Mouse (Mus musculus): ENCODE data around the gene Cidec.
A peak's percentile ranks its signal among the peaks of the same experiment; 100 is the strongest.

The Cidec gene

GRCm38 (mm10) chr6:113435664-113436205 is at the start of gene Cidec:
TSS of gene Cidec (minus strand) at chr6:113435760.
- no peak for DNase-seq

- peak; percentile 69 to 72 for DNase-seq
Measured at GRCm38 (mm10) chr6:113483729-113484128, 48.2 kb upstream of the Cidec start.

GRCm38 (mm10) chr6:113483100-113483615 is 47.6 kb upstream of the Cidec start, which contains the start of gene Creld1:
TSS of gene Creld1 (plus strand) at chr6:113483297.
- peak; percentile 96 to 98 for DNase-seq

GRCm38 (mm10) chr6:113482477-113483099 is 47.0 kb upstream of the Cidec start:
- peak; percentile 70 to 75 for DNase-seq

GRCm38 (mm10) chr6:113480555-113481373 is 45.2 kb upstream of the Cidec start:
- peak in 1 of 2 experiments; percentile 34 for DNase-seq

GRCm38 (mm10) chr6:113478906-113479305 is 43.3 kb upstream of the Cidec start:
- peak; percentile 30 to 37 for DNase-seq

GRCm38 (mm10) chr6:113477353-113477752 is 41.8 kb upstream of the Cidec start:
- DNase-seq, result no peak

GRCm38 (mm10) chr6:113473715-113474114 is 38.2 kb upstream of the Cidec start:
- DNase-seq, result no peak

- no peak for DNase-seq
Measured at GRCm38 (mm10) chr6:113473246-113473645, 37.7 kb upstream of the Cidec start.

GRCm38 (mm10) chr6:113472061-113472460 is 36.5 kb upstream of the Cidec start:
- DNase-seq, result peak; percentile 24 to 35

- DNase-seq, result peak; percentile 40 to 54
Measured at GRCm38 (mm10) chr6:113471297-113471936, 35.9 kb upstream of the Cidec start, which contains the start of gene Il17rc. TSS of gene Il17rc (plus strand) at chr6:113471427.

GRCm38 (mm10) chr6:113469432-113469831 is 33.9 kb upstream of the Cidec start:
- DNase-seq, result peak; percentile 90 to 93

GRCm38 (mm10) chr6:113469021-113469420 is 33.5 kb upstream of the Cidec start:
- peak; percentile 86 to 91 for DNase-seq

- no peak for DNase-seq
Measured at GRCm38 (mm10) chr6:113468512-113468911, 33.0 kb upstream of the Cidec start.

GRCm38 (mm10) chr6:113465602-113466001 is 30.0 kb upstream of the Cidec start:
- peak; percentile 81 to 86 for DNase-seq

- DNase-seq, result peak in 1 of 2 experiments; percentile 46
Measured at GRCm38 (mm10) chr6:113464040-113464439, 28.5 kb upstream of the Cidec start.

GRCm38 (mm10) chr6:113458635-113459034 is 23.1 kb upstream of the Cidec start:
- DNase-seq, result peak; percentile 57 to 73

GRCm38 (mm10) chr6:113457952-113458534 is 22.5 kb upstream of the Cidec start, which contains the start of gene Il17re:
TSS of gene Il17re (plus strand) at chr6:113458484.
- DNase-seq, result no peak

- no peak for DNase-seq
Measured at GRCm38 (mm10) chr6:113455007-113455406, 19.4 kb upstream of the Cidec start.

- DNase-seq, result peak; percentile 86 to 88
Measured at GRCm38 (mm10) chr6:113451839-113452238, 16.3 kb upstream of the Cidec start.

GRCm38 (mm10) chr6:113447639-113448038 is 12.1 kb upstream of the Cidec start:
- DNase-seq, result peak; percentile 84 to 85

Data from cerebellum, postnatal 10 days (tissue).